Mouse (Mus musculus): ENCODE results near the gene Btbd2. TPM values are rescaled to one million over a fixed set of nuclear protein-coding genes. Genes with fewer than 3 reads are reported as not detected.

Gene Btbd2
- 71.6 and 78.1 TPM in 2 replicates for polyA plus RNA-seq (2016; fragmentation: Nextera tagmentation; extraction: Ambion mirVana)

GRCm38 (mm10) chr10:80656863-80657623 is at the start of gene Btbd2:
Gene Btbd2, minus strand, starts transcription at chr10:80657071.
- H3K27me3 ChIP-seq (ENCODE audit: poor library complexity, severe bottlenecking): no peaks in the 10 kb centered on the region

GRCm38 (mm10) chr10:80705479-80705878 is 48.6 kb upstream of the Btbd2 start:
- H3K36me3 ChIP-seq (replicated peaks): peaks cover 57% of the 10 kb centered on the region

More at GRCm38 (mm10) chr10:80656863-80657623, at the start of gene Btbd2:
- H3K4me3 ChIP-seq: peak within 1 kb of the TSS; percentile 93
- H3K36me3 ChIP-seq (replicated peaks): peaks cover 11% of the 10 kb centered on the region
- no peaks in the 10 kb centered on the region for H3K9me3 ChIP-seq
- WGBS: 17% methylated on average over 15 of the region's 15 CpGs
- H3K27ac ChIP-seq: peak within 1 kb of the TSS; percentile 95
- peaks cover 57% of the 10 kb centered on the region for H3K4me1 ChIP-seq
- DNase-seq (ENCODE audit: extremely low spot score, low spot score): no peak

GRCm38 (mm10) chr10:80705033-80705432 is 48.2 kb upstream of the Btbd2 start:
- H3K4me1 ChIP-seq: peaks cover 41% of the 10 kb centered on the region
- peak overlapping the region; percentile 15; the same call in 1 of the 2 replicates for H3K4me3 ChIP-seq
- H3K36me3 ChIP-seq (replicated peaks): peaks cover 52% of the 10 kb centered on the region
- no peaks in the 10 kb centered on the region for H3K9me3 ChIP-seq
- 72% methylated on average over 3 of the region's 3 CpGs for WGBS
- DNase-seq (ENCODE audit: extremely low spot score, low spot score): no peak
- no peak overlapping the region for H3K27ac ChIP-seq
- H3K27me3 ChIP-seq (ENCODE audit: poor library complexity, severe bottlenecking): no peaks in the 10 kb centered on the region

More at GRCm38 (mm10) chr10:80705479-80705878, 48.6 kb upstream of the Btbd2 start:
- Histone ChIP-seq H3K4me1 (peaks cover 36% of the 10 kb centered on the region), H3K4me3 (no peak overlapping the region), H3K9me3 (no peaks in the 10 kb centered on the region), H3K27me3 (ENCODE audit: poor library complexity, severe bottlenecking) (no peaks in the 10 kb centered on the region), H3K27ac (no peak overlapping the region)
- DNase-seq (ENCODE audit: extremely low spot score, low spot score): no peak
- 72% methylated on average over 3 of the region's 3 CpGs for WGBS

- Histone ChIP-seq H3K9me3 (no peaks in the 10 kb centered on the region), H3K36me3 (replicated peaks) (peaks cover 46% of the 10 kb centered on the region), H3K27me3 (ENCODE audit: poor library complexity, severe bottlenecking) (no peaks in the 10 kb centered on the region), H3K4me1 (peaks cover 43% of the 10 kb centered on the region), H3K27ac (no peak overlapping the region), H3K4me3 (peak overlapping the region; percentile 15; the same call in 1 of the 2 replicates)
- no peak for DNase-seq (ENCODE audit: extremely low spot score, low spot score)
- 87% methylated on average over 5 of the region's 5 CpGs for WGBS
These were observed 47.5 kb upstream of the Btbd2 start for GRCm38 (mm10) chr10:80704418-80704817.

GRCm38 (mm10) chr10:80703643-80704042 is 46.8 kb upstream of the Btbd2 start:
- DNase-seq (ENCODE audit: extremely low spot score, low spot score): no peak
- Histone ChIP-seq H3K4me3 (peak overlapping the region; percentile 64; the same call in 1 of the 2 replicates), H3K4me1 (peaks cover 44% of the 10 kb centered on the region), H3K36me3 (replicated peaks) (peaks cover 44% of the 10 kb centered on the region), H3K9me3 (no peaks in the 10 kb centered on the region), H3K27me3 (ENCODE audit: poor library complexity, severe bottlenecking) (no peaks in the 10 kb centered on the region), H3K27ac (peak overlapping the region; percentile 83; the same call in 1 of the 2 replicates)
- 90% methylated on average over 5 of the region's 5 CpGs for WGBS

GRCm38 (mm10) chr10:80702536-80703390 is 45.9 kb upstream of the Btbd2 start:
- WGBS: 2% methylated on average over 47 of the region's 47 CpGs
- Histone ChIP-seq H3K4me1 (peaks cover 53% of the 10 kb centered on the region), H3K27ac (peak overlapping the region; percentile 83)

GRCm38 (mm10) chr10:80701721-80702535 is 45.1 kb upstream of the Btbd2 start, which contains the start of the genes Mob3a and Izumo4:
Gene Mob3a, minus strand, starts transcription at chr10:80701977.
Gene Izumo4, plus strand, starts transcription at chr10:80702184.
- peak within 1 kb of the TSS; percentile 64 for H3K4me3 ChIP-seq
- peaks cover 54% of the 10 kb centered on the region for H3K4me1 ChIP-seq
- H3K27me3 ChIP-seq (ENCODE audit: poor library complexity, severe bottlenecking): no peaks in the 10 kb centered on the region
- H3K9me3 ChIP-seq: no peaks in the 10 kb centered on the region
- under 1% methylated on average over 59 of the region's 59 CpGs for WGBS
- H3K27ac ChIP-seq: peak within 1 kb of the TSS; percentile 83
- H3K36me3 ChIP-seq (replicated peaks): peaks cover 39% of the 10 kb centered on the region
- peak; percentile 100 for DNase-seq (ENCODE audit: extremely low spot score, low spot score)

More at GRCm38 (mm10) chr10:80702536-80703390, 45.9 kb upstream of the Btbd2 start:
- peak; percentile 94 for DNase-seq (ENCODE audit: extremely low spot score, low spot score)
- H3K36me3 ChIP-seq (replicated peaks): peaks cover 44% of the 10 kb centered on the region
- H3K27me3 ChIP-seq (ENCODE audit: poor library complexity, severe bottlenecking): no peaks in the 10 kb centered on the region
- no peaks in the 10 kb centered on the region for H3K9me3 ChIP-seq
- peak overlapping the region; percentile 64 for H3K4me3 ChIP-seq

GRCm38 (mm10) chr10:80700732-80701131 is 43.9 kb upstream of the Btbd2 start:
- DNase-seq (ENCODE audit: extremely low spot score, low spot score): no peak
- peaks cover 30% of the 10 kb centered on the region for H3K36me3 ChIP-seq (replicated peaks)
- no peaks in the 10 kb centered on the region for H3K27me3 ChIP-seq (ENCODE audit: poor library complexity, severe bottlenecking)
- no peaks in the 10 kb centered on the region for H3K9me3 ChIP-seq
- WGBS: 51% methylated on average over 4 of the region's 4 CpGs
- peaks cover 66% of the 10 kb centered on the region for H3K4me1 ChIP-seq
- H3K27ac ChIP-seq: peak overlapping the region; percentile 83
- H3K4me3 ChIP-seq: peak overlapping the region; percentile 64

- Histone ChIP-seq H3K4me1 (peaks cover 66% of the 10 kb centered on the region), H3K9me3 (no peaks in the 10 kb centered on the region), H3K27me3 (ENCODE audit: poor library complexity, severe bottlenecking) (no peaks in the 10 kb centered on the region), H3K27ac (no peak overlapping the region), H3K36me3 (replicated peaks) (peaks cover 26% of the 10 kb centered on the region), H3K4me3 (peak overlapping the region; percentile 64; the same call in 1 of the 2 replicates)
- WGBS: 88% methylated on average over 7 of the region's 7 CpGs
- DNase-seq (ENCODE audit: extremely low spot score, low spot score): no peak
These were observed 43.2 kb upstream of the Btbd2 start for GRCm38 (mm10) chr10:80700038-80700504.

- WGBS: 90% methylated on average over 9 of the region's 9 CpGs
- DNase-seq (ENCODE audit: extremely low spot score, low spot score): no peak
- H3K27me3 ChIP-seq (ENCODE audit: poor library complexity, severe bottlenecking): no peaks in the 10 kb centered on the region
- H3K4me3 ChIP-seq: peak overlapping the region; percentile 7; the same call in 1 of the 2 replicates
- peaks cover 55% of the 10 kb centered on the region for H3K4me1 ChIP-seq
- H3K36me3 ChIP-seq (replicated peaks): peaks cover 33% of the 10 kb centered on the region
- peak overlapping the region; percentile 45 for H3K27ac ChIP-seq
- H3K9me3 ChIP-seq: no peaks in the 10 kb centered on the region
These were observed 41.7 kb upstream of the Btbd2 start for GRCm38 (mm10) chr10:80698605-80699004.

- H3K9me3 ChIP-seq: no peaks in the 10 kb centered on the region
- H3K4me3 ChIP-seq: 0 out of 2 replicates have a peak overlapping the region, but pooled peaks have one; percentile 1
- no peaks in the 10 kb centered on the region for H3K27me3 ChIP-seq (ENCODE audit: poor library complexity, severe bottlenecking)
- peak overlapping the region; percentile 45 for H3K27ac ChIP-seq
- H3K4me1 ChIP-seq: peaks cover 47% of the 10 kb centered on the region
- 85% methylated on average over 9 of the region's 9 CpGs for WGBS
- no peak for DNase-seq (ENCODE audit: extremely low spot score, low spot score)
- peaks cover 34% of the 10 kb centered on the region for H3K36me3 ChIP-seq (replicated peaks)
These were observed 40.9 kb upstream of the Btbd2 start for GRCm38 (mm10) chr10:80697812-80698211.

Data from forebrain, embryonic 10.5 days (tissue).